Mouse (Mus musculus) MEL (cell line): Measurements from ENCODE around the gene Sv2b. TPM values are rescaled to one million over a fixed set of nuclear protein-coding genes. Genes with fewer than 3 reads are reported as not detected.

ENCODE experiments used
- DNase-seq: peaks from one replicate; pipeline ENCODE4 v3.0.0; 2011; ENCODE audit warnings: low read depth, low spot score
- H3K27ac ChIP-seq: 2 replicates; pipeline ENCODE4 v1.5.1; 2012; ENCODE audit warnings: low read depth, mild to moderate bottlenecking, control low read depth, low read length, moderate library complexity; ENCODE audit not compliant: control insufficient read depth
- H3K27me3 ChIP-seq, 2 experiments: fragments of 150-350 bp in 1 of 2; sonication (generic) in 1 of 2; 2 replicates each; pipeline ENCODE4 v1.6.1; 2012; ENCODE audit warnings: low read length in 2 of 2, mild to moderate bottlenecking in 2 of 2, improper control_type of control experiment in 1 of 2, moderate library complexity in 1 of 2; ENCODE audit not compliant: insufficient read depth in 2 of 2, control insufficient read depth in 1 of 2
- H3K36me3 ChIP-seq, 2 experiments: 2 replicates each; pipeline ENCODE4 v1.6.1; 2012 to 2014; ENCODE audit warnings: low read length in 2 of 2, improper control_type of control experiment in 1 of 2, inconsistent platforms in 1 of 2, mild to moderate bottlenecking in 1 of 2; ENCODE audit not compliant: insufficient read depth in 2 of 2, control insufficient read depth in 1 of 2
- H3K4me1 ChIP-seq, 2 experiments: fragments of 150-350 bp in 1 of 2; sonication (generic) in 1 of 2; 2 replicates each; pipeline ENCODE4 v1.6.1; 2012; ENCODE audit warnings: low read length in 2 of 2, improper control_type of control experiment in 1 of 2, mild to moderate bottlenecking in 1 of 2; ENCODE audit not compliant: insufficient read depth in 2 of 2, control insufficient read depth in 1 of 2
- H3K4me3 ChIP-seq, 2 experiments: fragments of 150-350 bp in 1 of 2; sonication (generic) in 1 of 2; 2 replicates each; pipeline ENCODE4 v1.5.1; 2012; ENCODE audit warnings: low read depth in 2 of 2, low read length in 2 of 2, mild to moderate bottlenecking in 2 of 2, moderate library complexity in 2 of 2, control low read depth in 1 of 2, improper control_type of control experiment in 1 of 2; ENCODE audit not compliant: control insufficient read depth in 1 of 2, insufficient read depth in 1 of 2
- H3K79me2 ChIP-seq: 2 replicates; pipeline ENCODE4 v1.6.1; 2012; ENCODE audit warnings: mild to moderate bottlenecking, low read length, moderate library complexity; ENCODE audit not compliant: control insufficient read depth, poor library complexity, insufficient read depth
- H3K9ac ChIP-seq: 2 replicates; pipeline ENCODE4 v1.6.1; 2012; ENCODE audit warnings: low read depth, mild to moderate bottlenecking, control low read depth, low read length, moderate library complexity; ENCODE audit not compliant: control insufficient read depth, poor library complexity, severe bottlenecking
- H3K9me3 ChIP-seq: fragments of 150-350 bp; sonication (generic); replicated peaks from 2 replicates; pipeline ENCODE4 v1.6.1; 2012; ENCODE audit warnings: mild to moderate bottlenecking, low read length, improper control_type of control experiment, moderate library complexity; ENCODE audit not compliant: insufficient read depth
- CHD2 ChIP-seq: IDR thresholded peaks from 2 replicates; pipeline ENCODE4 v1.6.1; 2011; ENCODE audit warnings: low read length, improper control_type of control experiment
- CTCF ChIP-seq, 3 experiments: IDR thresholded peaks in 2 of 3; conservative IDR thresholded peaks in 1 of 3; 2 replicates each; pipeline ENCODE4 v1.5.1; 2011 to 2012; ENCODE audit warnings: low read length in 3 of 3, low read depth in 2 of 3, mild to moderate bottlenecking in 2 of 3, improper control_type of control experiment in 1 of 3, inconsistent platforms in 1 of 3, mixed read lengths in 1 of 3, moderate library complexity in 1 of 3; ENCODE audit not compliant: control insufficient read depth in 1 of 3, insufficient read depth in 1 of 3, poor library complexity in 1 of 3, severe bottlenecking in 1 of 3
- E2F4 ChIP-seq: IDR thresholded peaks from 2 replicates; pipeline ENCODE4 v1.6.1; 2011; ENCODE audit warnings: low read depth, low read length, improper control_type of control experiment, borderline replicate concordance
- ELF1 ChIP-seq: IDR thresholded peaks from 2 replicates; pipeline ENCODE4 v1.6.1; 2014; ENCODE audit warnings: low read depth, mild to moderate bottlenecking, inconsistent platforms, low read length, improper control_type of control experiment, moderate library complexity
- GABPA ChIP-seq: IDR thresholded peaks from 2 replicates; pipeline ENCODE4 v1.6.1; 2012; ENCODE audit warnings: low read depth, mild to moderate bottlenecking, inconsistent platforms, low read length, improper control_type of control experiment, moderate library complexity
- GATA1 ChIP-seq: IDR thresholded peaks from 2 replicates; pipeline ENCODE4 v1.6.1; 2011; ENCODE audit warnings: low read depth, low read length, improper control_type of control experiment
- HCFC1 ChIP-seq: IDR thresholded peaks from 2 replicates; pipeline ENCODE4 v1.6.1; 2012; ENCODE audit warnings: low read depth, mild to moderate bottlenecking, inconsistent platforms, low read length, improper control_type of control experiment, moderate library complexity
- MAFK ChIP-seq: IDR thresholded peaks from 2 replicates; pipeline ENCODE4 v1.6.1; 2011; ENCODE audit warnings: low read depth, mild to moderate bottlenecking, low read length, improper control_type of control experiment, borderline replicate concordance
- MAX ChIP-seq: IDR thresholded peaks from 2 replicates; pipeline ENCODE4 v1.6.1; 2011; ENCODE audit warnings: low read length, improper control_type of control experiment
- MAZ ChIP-seq: IDR thresholded peaks from 2 replicates; pipeline ENCODE4 v1.6.1; 2012; ENCODE audit warnings: low read depth, mild to moderate bottlenecking, inconsistent platforms, low read length, improper control_type of control experiment
- MXI1 ChIP-seq: IDR thresholded peaks from 2 replicates; pipeline ENCODE4 v1.6.1; 2011; ENCODE audit warnings: mild to moderate bottlenecking, low read depth, low read length, improper control_type of control experiment
- NELFE ChIP-seq: IDR thresholded peaks from 2 replicates; pipeline ENCODE4 v1.6.1; 2011; ENCODE audit warnings: low read depth, low read length, improper control_type of control experiment
- POLR2A ChIP-seq, 2 experiments: IDR thresholded peaks; 2 replicates each; pipeline ENCODE4 v1.6.1; 2011 to 2012; ENCODE audit warnings: low read length in 2 of 2, mild to moderate bottlenecking in 2 of 2, control low read depth in 1 of 2, improper control_type of control experiment in 1 of 2, low read depth in 1 of 2, moderate library complexity in 1 of 2; ENCODE audit not compliant: control insufficient read depth in 1 of 2, insufficient read depth in 1 of 2, poor library complexity in 1 of 2
- RAD21 ChIP-seq: IDR thresholded peaks from 2 replicates; pipeline ENCODE4 v1.6.1; 2011; ENCODE audit warnings: mild to moderate bottlenecking, low read depth, low read length, improper control_type of control experiment
- SIN3A ChIP-seq: IDR thresholded peaks from 2 replicates; pipeline ENCODE4 v1.6.1; 2012; ENCODE audit warnings: low read length, improper control_type of control experiment, inconsistent platforms
- SMC3 ChIP-seq: IDR thresholded peaks from 2 replicates; pipeline ENCODE4 v1.6.1; 2011; ENCODE audit warnings: low read depth, low read length, improper control_type of control experiment
- TAL1 ChIP-seq: IDR thresholded peaks from 2 replicates; pipeline ENCODE4 v1.6.1; 2012; ENCODE audit warnings: mild to moderate bottlenecking, inconsistent platforms, low read length, moderate library complexity, mixed read lengths
- TCF12 ChIP-seq: IDR thresholded peaks from 2 replicates; pipeline ENCODE4 v1.6.1; 2014; ENCODE audit warnings: low read depth, mild to moderate bottlenecking, inconsistent platforms, low read length, improper control_type of control experiment, moderate library complexity
- UBTF ChIP-seq: IDR thresholded peaks from 2 replicates; pipeline ENCODE4 v1.6.1; 2012; ENCODE audit warnings: low read depth, mild to moderate bottlenecking, inconsistent platforms, low read length, improper control_type of control experiment, moderate library complexity, borderline replicate concordance; ENCODE audit not compliant: insufficient read depth
- USF2 ChIP-seq, 2 experiments: IDR thresholded peaks; 2 replicates each; pipeline ENCODE4 v1.6.1; 2011 to 2012; ENCODE audit warnings: improper control_type of control experiment in 2 of 2, low read length in 2 of 2, borderline replicate concordance in 1 of 2, inconsistent platforms in 1 of 2, low read depth in 1 of 2, mild to moderate bottlenecking in 1 of 2; ENCODE audit not compliant: insufficient read depth in 1 of 2
- ZKSCAN1 ChIP-seq: IDR thresholded peaks from 2 replicates; pipeline ENCODE4 v1.6.1; 2012; ENCODE audit warnings: low read depth, mild to moderate bottlenecking, inconsistent platforms, low read length, improper control_type of control experiment, moderate library complexity
- ZMIZ1 ChIP-seq: IDR thresholded peaks from 2 replicates; pipeline ENCODE4 v1.6.1; 2012; ENCODE audit warnings: low read depth, mild to moderate bottlenecking, inconsistent platforms, low read length, improper control_type of control experiment, moderate library complexity
- polyA plus RNA-seq, 2 experiments: library from polyadenylated mRNA; stranded (reverse) in 1 of 2; unstranded in 1 of 2; fragments of >175 nt in 1 of 2; fragments of >200 nt in 1 of 2; gene quantifications; 2 replicates each; pipeline versions ENCODE4 v1.2.1 to v1.2.4; 2012; ENCODE audit warnings: low replicate concordance in 2 of 2, low read depth in 1 of 2; ENCODE audit not compliant: insufficient read length in 2 of 2, insufficient read depth in 1 of 2, missing spikeins in 1 of 2
- total RNA-seq: library from RNA; depleted of rRNA; stranded (reverse); fragments of 300-350 nt; gene quantifications from 2 replicates; pipeline ENCODE4 v1.2.3, GENCODE M21; 2012

Gene Sv2b
- total and polyA plus RNA-seq, 3 experiments, result not detected

DNA sequence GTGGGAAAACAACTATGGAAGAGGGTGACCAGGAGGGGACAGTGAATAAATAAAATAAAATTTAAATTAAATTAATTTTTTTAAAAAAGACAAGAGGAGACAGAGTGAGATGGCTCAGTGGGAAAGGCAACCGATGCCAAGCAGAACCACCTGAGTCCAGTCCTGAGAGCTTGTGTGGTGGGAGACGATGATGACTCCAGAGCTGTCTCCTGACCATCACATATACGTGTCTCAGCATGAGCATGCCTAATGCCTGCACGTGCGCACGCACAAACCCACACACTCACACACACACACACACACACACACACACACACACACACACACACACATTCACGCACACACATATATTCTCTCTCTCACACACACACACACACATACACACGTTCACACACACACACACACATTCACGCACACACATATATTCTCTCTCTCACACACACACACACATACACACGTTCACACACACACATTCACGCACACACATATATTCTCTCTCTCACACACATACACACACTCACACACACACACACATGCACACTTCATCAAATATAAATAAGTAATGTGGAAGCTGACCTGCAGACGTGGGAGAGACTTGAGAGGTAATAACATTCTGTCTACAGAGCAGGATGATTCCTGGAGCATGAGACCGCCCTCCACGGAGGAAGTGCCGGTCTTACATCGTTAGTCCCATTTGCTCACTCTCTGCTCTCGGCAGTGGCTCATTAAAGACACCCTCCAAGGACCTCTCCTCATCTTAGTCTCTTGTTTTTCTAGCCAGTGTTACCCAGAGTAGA, 206.3 kb downstream of the Sv2b start:
- H3K27ac ChIP-seq, result no peak overlapping the region
- no peaks in the 10 kb centered on the region for H3K36me3 ChIP-seq
- no peak overlapping the region for H3K9ac ChIP-seq
- no peak for TF ChIP-seq POLR2A (IDR thresholded peaks at IDR 0.05; ENCODE audit: control insufficient read depth in 1 of 2, insufficient read depth in 1 of 2, low read depth in 1 of 2, low read length in 2 of 2, poor library complexity in 1 of 2)
- no peak for TF ChIP-seq UBTF
- no peak for TF ChIP-seq CTCF (IDR thresholded peaks at IDR 0.05 in 2 of 3, conservative IDR thresholded peaks at IDR 0.05 in 1 of 3; ENCODE audit: control insufficient read depth in 1 of 3, insufficient read depth in 1 of 3, low read depth in 2 of 3, low read length in 3 of 3, poor library complexity in 1 of 3, severe bottlenecking in 1 of 3)
- TF ChIP-seq ZMIZ1, result no peak
- TF ChIP-seq MAX, result no peak
- TF ChIP-seq GABPA, result no peak
- no peak for TF ChIP-seq USF2 (IDR thresholded peaks at IDR 0.05; ENCODE audit: borderline replicate concordance in 1 of 2, insufficient read depth in 1 of 2, low read depth in 1 of 2, low read length in 2 of 2)
- TF ChIP-seq SIN3A, result no peak
- no peak for TF ChIP-seq ELF1
- TF ChIP-seq E2F4, result no peak
- no peaks in the 10 kb centered on the region for H3K79me2 ChIP-seq
- H3K4me1 ChIP-seq, result no peaks in the 10 kb centered on the region
- no peaks in the 10 kb centered on the region; a peak in 1 of 4 replicates for H3K27me3 ChIP-seq
- no peak for DNase-seq
- H3K4me3 ChIP-seq, result no peak overlapping the region
- H3K9me3 ChIP-seq, result no peaks in the 10 kb centered on the region

DNA sequence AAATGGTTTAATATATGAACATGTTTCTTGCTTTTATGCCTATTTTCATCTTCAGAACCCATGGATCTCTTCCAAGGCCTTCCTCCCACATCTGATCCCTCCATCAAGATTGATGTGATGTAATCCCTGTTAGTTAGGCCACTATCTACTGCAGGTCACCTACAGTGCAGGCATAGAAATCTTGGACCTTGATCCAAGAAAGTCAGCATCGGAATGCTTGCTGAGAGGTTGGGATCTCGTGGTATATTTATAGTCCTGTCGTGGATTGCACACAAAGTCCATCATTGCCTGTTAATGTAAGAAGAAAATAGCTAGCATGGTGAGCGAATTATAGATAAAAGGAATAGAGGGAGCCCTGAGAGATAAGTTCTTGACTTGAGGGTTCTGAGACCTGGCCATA, 223.6 kb downstream of the Sv2b start:
- Histone ChIP-seq H3K4me1 (no peaks in the 10 kb centered on the region), H3K36me3 (no peaks in the 10 kb centered on the region), H3K9ac (no peak overlapping the region), H3K27ac (no peak overlapping the region), H3K27me3 (no peaks in the 10 kb centered on the region), H3K79me2 (no peaks in the 10 kb centered on the region), H3K4me3 (no peak overlapping the region), H3K9me3 (no peaks in the 10 kb centered on the region)
- DNase-seq, result no peak
- no peak for TF ChIP-seq SMC3
- TF ChIP-seq MAZ, result no peak
- TF ChIP-seq MXI1, result no peak
- TF ChIP-seq USF2 (IDR thresholded peaks at IDR 0.05; ENCODE audit: borderline replicate concordance in 1 of 2, insufficient read depth in 1 of 2, low read depth in 1 of 2, low read length in 2 of 2), result no peak
- no peak for TF ChIP-seq ZKSCAN1
- no peak for TF ChIP-seq TAL1
- TF ChIP-seq RAD21, result no peak
- TF ChIP-seq TCF12, result no peak
- no peak for TF ChIP-seq GATA1
- TF ChIP-seq SIN3A, result no peak
- TF ChIP-seq CHD2, result no peak
- TF ChIP-seq NELFE, result no peak
- TF ChIP-seq MAFK, result no peak
- no peak for TF ChIP-seq HCFC1
- no peak for TF ChIP-seq ELF1
- TF ChIP-seq CTCF (IDR thresholded peaks at IDR 0.05 in 2 of 3, conservative IDR thresholded peaks at IDR 0.05 in 1 of 3; ENCODE audit: control insufficient read depth in 1 of 3, insufficient read depth in 1 of 3, low read depth in 2 of 3, low read length in 3 of 3, poor library complexity in 1 of 3, severe bottlenecking in 1 of 3), result no peak
